Mouse (Mus musculus): ENCODE measurements around the gene Wdr24. TPM values are rescaled to one million over a fixed set of nuclear protein-coding genes. Genes with fewer than 3 reads are reported as not detected.

Gene Wdr24
- polyA plus RNA-seq, 1 experiment from 2014 or later = 26.0 TPM

DNA sequence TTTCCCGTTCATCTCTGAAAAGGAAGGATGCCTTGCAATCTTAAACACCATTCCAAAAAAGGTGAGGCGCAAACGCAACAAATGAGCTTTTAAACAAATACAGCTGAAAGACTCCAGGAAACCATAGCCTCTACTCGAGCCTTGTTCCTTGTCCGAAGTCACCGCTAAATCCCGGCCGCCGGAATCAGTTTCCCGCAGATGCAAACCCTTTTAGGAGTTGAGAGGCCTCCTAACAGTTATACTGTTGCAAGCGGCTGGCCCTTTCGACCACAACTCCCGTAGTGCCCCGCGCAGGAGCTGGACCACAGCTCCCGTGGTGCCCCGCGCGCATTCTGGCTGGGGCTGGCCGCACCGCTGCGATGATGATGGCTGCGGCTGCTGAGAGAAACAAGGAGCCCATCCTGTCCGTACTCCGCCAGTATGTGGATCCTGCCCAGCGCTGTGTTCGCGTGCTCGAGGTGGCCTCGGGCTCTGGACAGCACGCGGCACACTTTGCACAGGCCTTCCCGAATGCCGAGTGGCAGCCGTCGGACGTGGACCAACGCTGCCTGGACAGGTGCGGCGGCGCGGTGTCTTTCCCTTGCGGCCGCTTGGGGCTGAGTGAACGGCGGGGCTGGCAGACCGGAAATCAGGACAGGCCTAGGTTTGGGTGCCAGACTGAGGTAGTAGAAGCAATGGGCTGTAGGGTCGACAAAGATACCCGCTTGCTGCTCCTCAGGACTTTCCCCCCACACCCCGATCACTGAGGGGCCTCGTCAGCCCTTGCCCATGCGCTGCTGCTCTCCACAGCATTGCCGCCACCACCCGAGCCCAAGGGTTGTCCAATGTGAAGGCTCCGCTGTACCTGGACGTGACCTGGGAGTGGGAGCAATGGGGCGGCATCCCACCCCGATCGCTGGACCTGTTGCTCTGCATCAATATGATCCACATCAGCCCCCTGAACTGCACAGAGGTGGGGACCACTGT lies 52.0 kb downstream of the Wdr24 start:
- H3K4me1 ChIP-seq = peaks cover 22% of the 10 kb centered on the region
- ATAC-seq (ENCODE audit: insufficient number of reproducible peaks, insufficient read depth, low FRiP score, low TSS enrichment) = peak; percentile 86

DNA sequence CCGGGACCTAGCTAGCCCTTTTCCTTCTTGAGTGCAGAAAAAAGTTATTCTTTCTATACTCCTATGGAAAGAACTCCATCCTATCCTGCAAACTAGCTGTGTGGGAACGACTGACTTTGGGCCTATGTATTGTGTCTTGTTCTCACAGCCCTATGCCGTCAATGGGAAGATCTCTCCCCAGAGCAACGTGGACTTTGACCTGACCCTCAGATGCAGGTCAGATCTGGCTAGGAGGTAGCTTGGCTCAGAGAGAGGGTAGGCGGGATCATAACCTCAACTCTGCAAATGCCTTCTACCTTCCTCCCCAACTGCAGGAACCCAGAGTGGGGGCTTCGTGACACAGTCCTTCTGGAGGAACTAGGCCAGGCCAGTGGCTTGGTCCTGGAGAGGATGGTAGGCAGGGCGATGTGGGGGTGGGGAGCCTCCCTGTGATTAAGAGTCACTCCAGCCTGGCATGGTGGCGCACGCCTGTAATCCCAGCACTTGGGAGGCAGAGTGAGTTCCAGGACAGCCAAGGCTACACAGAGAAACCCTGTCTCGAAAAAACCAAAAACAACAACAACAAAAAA lies 53.0 kb downstream of the Wdr24 start:
- H3K4me3 ChIP-seq = peak overlapping the region; percentile 77
- no peak for ATAC-seq (ENCODE audit: insufficient number of reproducible peaks, insufficient read depth, low FRiP score, low TSS enrichment)
- H3K4me2 ChIP-seq (replicated peaks) = peak overlapping the region; percentile 88
- H3K27ac ChIP-seq = no peak overlapping the region; the same call in 1 of the 2 replicates
- peaks cover 31% of the 10 kb centered on the region for H3K4me1 ChIP-seq
- H3K36me3 ChIP-seq = peaks cover 17% of the 10 kb centered on the region
- 53% methylated on average over 10 of the region's 10 CpGs for WGBS
- no peaks in the 10 kb centered on the region for H3K9me3 ChIP-seq
- H3K9ac ChIP-seq = peak overlapping the region; percentile 71; the same call in 1 of the 2 replicates
- H3K27me3 ChIP-seq = no peaks in the 10 kb centered on the region

More for the DNA sequence above, 52.0 kb downstream of the Wdr24 start:
- Histone ChIP-seq H3K4me2 (replicated peaks) (peak overlapping the region; percentile 88), H3K9ac (peak overlapping the region; percentile 71), H3K27ac (peak overlapping the region; percentile 87), H3K4me3 (peak overlapping the region; percentile 77), H3K36me3 (peaks cover 17% of the 10 kb centered on the region), H3K27me3 (no peaks in the 10 kb centered on the region), H3K9me3 (no peaks in the 10 kb centered on the region)
- 1% methylated on average over 59 of the region's 59 CpGs for WGBS

DNA sequence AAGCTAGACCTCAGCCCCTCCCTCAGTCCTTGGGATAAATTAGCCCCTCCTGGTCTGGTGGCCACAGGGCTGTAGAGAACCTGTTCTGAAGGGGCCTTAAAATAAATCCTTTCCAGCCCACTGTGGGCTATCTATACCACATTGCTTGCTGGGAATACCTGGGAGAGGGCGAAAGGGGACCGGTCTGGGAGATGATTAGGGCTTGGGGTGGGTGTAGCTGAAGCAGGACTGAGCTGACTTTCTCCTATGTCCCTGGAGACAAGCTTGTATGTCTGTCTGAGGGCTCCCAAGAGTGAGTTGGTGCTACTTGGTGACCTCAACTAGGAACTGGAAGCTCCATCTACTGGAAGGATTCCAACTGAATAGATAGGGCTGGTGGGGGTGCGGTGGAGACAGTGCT lies 53.6 kb downstream of the Wdr24 start:
- 92% methylated on average over 3 of the region's 3 CpGs for WGBS
- H3K4me3 ChIP-seq = no peak overlapping the region

DNA sequence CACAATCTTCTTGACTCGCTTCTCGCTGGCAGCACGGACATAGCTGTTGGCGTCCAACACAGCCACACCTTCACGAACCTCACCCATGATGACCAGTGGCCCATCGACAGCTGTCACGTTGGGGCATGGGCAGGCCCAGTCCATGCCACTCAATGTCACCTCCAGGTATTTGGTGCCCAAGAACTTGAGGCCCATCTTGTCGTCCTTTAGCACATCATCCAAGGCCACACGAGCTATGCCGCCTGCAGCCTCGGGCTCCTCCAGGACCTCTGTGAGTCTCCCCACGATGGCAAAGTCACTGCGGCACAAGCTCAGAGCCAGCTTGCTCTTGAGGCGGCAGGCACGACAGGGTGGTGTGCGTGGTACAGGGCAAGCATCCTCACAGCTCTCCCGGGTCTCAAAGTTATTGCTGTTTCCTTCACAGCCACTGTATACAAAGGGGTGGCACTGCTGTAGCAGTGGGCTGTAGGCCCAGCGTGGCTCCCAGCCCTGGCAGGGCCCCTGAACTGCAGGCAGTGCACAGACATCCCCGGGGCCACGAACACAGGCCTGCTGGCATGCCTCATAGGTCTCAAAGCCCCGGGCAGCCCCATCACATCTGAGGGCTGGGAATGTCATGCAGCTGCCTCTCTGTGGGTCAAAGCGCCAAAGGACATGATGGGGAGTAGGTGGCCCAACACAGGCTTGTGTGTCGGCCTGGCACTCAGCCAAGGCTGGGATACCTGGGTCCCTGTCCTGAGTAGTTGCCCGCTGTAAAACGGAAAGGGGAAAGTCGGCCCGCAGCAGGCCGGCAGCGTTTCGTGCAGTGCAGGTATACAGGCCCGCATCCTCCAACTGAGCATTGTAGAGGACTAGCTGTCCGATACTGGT lies 54.5 kb downstream of the Wdr24 start:
- H3K9ac ChIP-seq = no peak overlapping the region
- H3K4me1 ChIP-seq = peaks cover 40% of the 10 kb centered on the region
- peaks cover 32% of the 10 kb centered on the region for H3K36me3 ChIP-seq
- no peaks in the 10 kb centered on the region for H3K9me3 ChIP-seq
- H3K27me3 ChIP-seq = no peaks in the 10 kb centered on the region
- H3K27ac ChIP-seq = no peak overlapping the region
- WGBS = 91% methylated on average over 32 of the region's 32 CpGs
- no peak overlapping the region for H3K4me2 ChIP-seq (replicated peaks)
- no peak for ATAC-seq (ENCODE audit: insufficient number of reproducible peaks, insufficient read depth, low FRiP score, low TSS enrichment)
- no peak overlapping the region for H3K4me3 ChIP-seq

More for the DNA sequence above, 53.6 kb downstream of the Wdr24 start:
- Histone ChIP-seq H3K4me2 (replicated peaks) (no peak overlapping the region), H3K27ac (no peak overlapping the region), H3K9me3 (no peaks in the 10 kb centered on the region), H3K27me3 (no peaks in the 10 kb centered on the region), H3K9ac (no peak overlapping the region), H3K4me1 (peaks cover 36% of the 10 kb centered on the region), H3K36me3 (peaks cover 22% of the 10 kb centered on the region)
- no peak for ATAC-seq (ENCODE audit: insufficient number of reproducible peaks, insufficient read depth, low FRiP score, low TSS enrichment)

Small RNAs within 50 kb of the gene (microRNA-seq; reads per million reads assigned to microRNA genes)
- 0.54 reads per million for gene Mir3082
- not detected for gene Mir6966

Other genes with a start within 250 kb of the Wdr24 start
- gene Lmf1, start 244.5 kb upstream of the Wdr24 start, polyA plus RNA-seq (2016; fragmentation: Nextera tagmentation; extraction: Ambion mirVana) = 29.4 and 31.4 TPM in 2 replicates
- gene Gng13, start 106.5 kb upstream of the Wdr24 start, polyA plus RNA-seq (2016; fragmentation: Nextera tagmentation; extraction: Ambion mirVana) = 2.6 and 5.6 TPM in 2 replicates
- gene Chtf18, start 96.2 kb upstream of the Wdr24 start, polyA plus RNA-seq (2016; fragmentation: Nextera tagmentation; extraction: Ambion mirVana) = 43.5 and 45.9 TPM in 2 replicates
- gene Rpusd1, start 96.0 kb upstream of the Wdr24 start, polyA plus RNA-seq (2016; fragmentation: Nextera tagmentation; extraction: Ambion mirVana) = 27.0 and 29.1 TPM in 2 replicates
- gene Mslnl, start 87.6 kb upstream of the Wdr24 start, polyA plus RNA-seq (2016; fragmentation: Nextera tagmentation; extraction: Ambion mirVana) = 0.35 and 0.41 TPM in 2 replicates
- 0.37 and 0.38 TPM in 2 replicates for gene Msln, start 69.2 kb upstream of the Wdr24 start, polyA plus RNA-seq (2016; fragmentation: Nextera tagmentation; extraction: Ambion mirVana)
- 23.9 and 25.6 TPM in 2 replicates for gene Narfl, start 49.9 kb upstream of the Wdr24 start, polyA plus RNA-seq (2016; fragmentation: Nextera tagmentation; extraction: Ambion mirVana)
- 93.0 and 95.4 TPM in 2 replicates for gene Haghl, start 38.0 kb upstream of the Wdr24 start, polyA plus RNA-seq (2016; fragmentation: Nextera tagmentation; extraction: Ambion mirVana)
- gene Ccdc78, start 37.0 kb upstream of the Wdr24 start, polyA plus RNA-seq (2016; fragmentation: Nextera tagmentation; extraction: Ambion mirVana) = 0.18 and 0.29 TPM in 2 replicates
- 72.0 and 77.0 TPM in 2 replicates for gene Fam173a, start 30.7 kb upstream of the Wdr24 start, polyA plus RNA-seq (2016; fragmentation: Nextera tagmentation; extraction: Ambion mirVana)
- gene AC134908.4, start 28.0 kb upstream of the Wdr24 start, polyA plus RNA-seq (2016; fragmentation: Nextera tagmentation; extraction: Ambion mirVana) = not detected in 2 replicates
- gene Metrn, start 26.5 kb upstream of the Wdr24 start, polyA plus RNA-seq (2016; fragmentation: Nextera tagmentation; extraction: Ambion mirVana) = 58.7 and 65.9 TPM in 2 replicates
- gene Fbxl16, start 14.5 kb upstream of the Wdr24 start, polyA plus RNA-seq (2016; fragmentation: Nextera tagmentation; extraction: Ambion mirVana) = 5.9 and 6.7 TPM in 2 replicates
- 53.9 and 57.0 TPM in 2 replicates for gene Jmjd8, start 5.2 kb downstream of the Wdr24 start, polyA plus RNA-seq (2016; fragmentation: Nextera tagmentation; extraction: Ambion mirVana)
- gene Stub1, start 9.8 kb downstream of the Wdr24 start, polyA plus RNA-seq (2016; fragmentation: Nextera tagmentation; extraction: Ambion mirVana) = 334 and 338 TPM in 2 replicates
- 1.2 and 1.6 TPM in 2 replicates for gene Rhbdl1, start 13.7 kb downstream of the Wdr24 start, polyA plus RNA-seq (2016; fragmentation: Nextera tagmentation; extraction: Ambion mirVana)
- gene Gm20683, start 18.1 kb downstream of the Wdr24 start, polyA plus RNA-seq (2016; fragmentation: Nextera tagmentation; extraction: Ambion mirVana) = 1.5 and 2.4 TPM in 2 replicates
- 23.0 and 26.9 TPM in 2 replicates for gene Rhot2, start 21.2 kb downstream of the Wdr24 start, polyA plus RNA-seq (2016; fragmentation: Nextera tagmentation; extraction: Ambion mirVana)
- 36.3 and 42.0 TPM in 2 replicates for gene Wdr90, start 37.9 kb downstream of the Wdr24 start, polyA plus RNA-seq (2016; fragmentation: Nextera tagmentation; extraction: Ambion mirVana)
- gene Mcrip2, start 45.1 kb downstream of the Wdr24 start, polyA plus RNA-seq (2016; fragmentation: Nextera tagmentation; extraction: Ambion mirVana) = 9.0 and 10.1 TPM in 2 replicates
- gene Mettl26, start 51.4 kb downstream of the Wdr24 start, polyA plus RNA-seq (2016; fragmentation: Nextera tagmentation; extraction: Ambion mirVana) = 56.8 and 57.0 TPM in 2 replicates
- gene Wfikkn1, start 57.2 kb downstream of the Wdr24 start, polyA plus RNA-seq (2016; fragmentation: Nextera tagmentation; extraction: Ambion mirVana) = 0.45 and 0.62 TPM in 2 replicates
- 37.4 and 40.9 TPM in 2 replicates for gene Rab40c, start 96.1 kb downstream of the Wdr24 start, polyA plus RNA-seq (2016; fragmentation: Nextera tagmentation; extraction: Ambion mirVana)
- gene Pigq, start 121.3 kb downstream of the Wdr24 start, polyA plus RNA-seq (2016; fragmentation: Nextera tagmentation; extraction: Ambion mirVana) = 49.9 and 51.7 TPM in 2 replicates
- 0.14 and 0.69 TPM in 2 replicates for gene Nhlrc4, start 121.3 kb downstream of the Wdr24 start, polyA plus RNA-seq (2016; fragmentation: Nextera tagmentation; extraction: Ambion mirVana)
- gene A930017K11Rik, start 128.9 kb downstream of the Wdr24 start, polyA plus RNA-seq (2016; fragmentation: Nextera tagmentation; extraction: Ambion mirVana) = 0.14 and 0.20 TPM in 2 replicates
- 33.1 and 34.6 TPM in 2 replicates for gene Capn15, start 162.2 kb downstream of the Wdr24 start, polyA plus RNA-seq (2016; fragmentation: Nextera tagmentation; extraction: Ambion mirVana)
- 30.4 and 33.1 TPM in 2 replicates for gene Rab11fip3, start 245.9 kb downstream of the Wdr24 start, polyA plus RNA-seq (2016; fragmentation: Nextera tagmentation; extraction: Ambion mirVana)